Mouse (Mus musculus): ENCODE data around the gene Nrxn2. TPM values are rescaled to one million over a fixed set of nuclear protein-coding genes. Genes with fewer than 3 reads are reported as not detected.
A peak's percentile ranks its signal among the peaks of the same experiment; 100 is the strongest.

The Nrxn2 gene
- total RNA-seq, 4 experiments from 2014 or later: 3.3 to 6.8 (median 4.1) TPM

DNA sequence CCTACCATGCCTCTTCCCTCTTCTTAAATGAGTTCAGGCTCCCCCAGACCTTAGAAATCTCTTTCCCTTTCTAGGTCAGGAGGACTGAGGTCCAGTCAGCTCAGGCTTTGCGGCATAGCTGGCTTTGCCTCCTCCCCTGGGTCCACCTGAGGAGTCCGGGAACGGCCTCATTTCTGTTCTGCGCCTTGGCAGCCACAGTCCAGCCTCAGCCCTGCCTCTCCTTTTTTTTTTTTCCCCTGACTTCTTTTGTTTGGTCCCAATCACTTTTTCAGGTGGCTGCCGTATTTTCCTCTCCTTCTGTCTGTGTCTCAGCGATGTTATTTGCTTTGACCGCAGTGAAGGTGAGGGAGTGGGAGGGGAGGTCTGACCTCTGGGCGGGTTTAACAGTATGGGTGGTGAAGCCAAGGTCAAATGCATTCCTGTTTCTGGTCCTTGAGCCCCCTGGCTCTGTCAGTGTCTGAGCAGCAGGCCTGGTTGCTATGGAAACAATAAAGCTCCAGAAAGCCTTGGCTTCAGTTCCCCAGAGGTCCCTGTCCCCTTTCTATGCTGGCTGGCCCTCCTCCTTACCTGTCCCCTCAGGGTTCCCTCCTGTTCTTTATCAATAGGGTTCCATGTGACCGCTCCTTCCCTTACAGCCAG, 34.3 kb downstream of the Nrxn2 start:
- DNase-seq (ENCODE audit: low spot score): no peak

DNA sequence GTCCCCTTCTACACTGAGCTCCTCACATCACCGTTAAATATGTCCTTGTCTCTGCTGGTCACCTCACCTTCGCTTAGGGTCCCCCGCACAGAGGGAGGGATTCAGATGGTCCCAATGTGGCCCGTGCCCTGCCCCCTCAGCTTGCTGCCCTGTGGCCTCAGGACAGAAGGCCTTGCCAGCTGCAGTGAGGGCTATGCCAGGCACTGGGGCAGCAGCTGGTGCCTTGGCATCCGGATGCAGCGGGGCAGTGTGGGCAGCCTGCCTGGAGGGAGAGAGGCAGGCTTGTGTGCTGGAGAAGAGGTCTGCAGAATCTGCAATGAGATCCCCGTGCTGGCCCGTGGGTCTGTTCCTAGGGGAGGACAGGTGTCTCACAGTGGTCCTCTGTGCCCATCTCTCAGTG, 34.8 kb downstream of the Nrxn2 start:
- no peak for DNase-seq (ENCODE audit: low spot score)

DNA sequence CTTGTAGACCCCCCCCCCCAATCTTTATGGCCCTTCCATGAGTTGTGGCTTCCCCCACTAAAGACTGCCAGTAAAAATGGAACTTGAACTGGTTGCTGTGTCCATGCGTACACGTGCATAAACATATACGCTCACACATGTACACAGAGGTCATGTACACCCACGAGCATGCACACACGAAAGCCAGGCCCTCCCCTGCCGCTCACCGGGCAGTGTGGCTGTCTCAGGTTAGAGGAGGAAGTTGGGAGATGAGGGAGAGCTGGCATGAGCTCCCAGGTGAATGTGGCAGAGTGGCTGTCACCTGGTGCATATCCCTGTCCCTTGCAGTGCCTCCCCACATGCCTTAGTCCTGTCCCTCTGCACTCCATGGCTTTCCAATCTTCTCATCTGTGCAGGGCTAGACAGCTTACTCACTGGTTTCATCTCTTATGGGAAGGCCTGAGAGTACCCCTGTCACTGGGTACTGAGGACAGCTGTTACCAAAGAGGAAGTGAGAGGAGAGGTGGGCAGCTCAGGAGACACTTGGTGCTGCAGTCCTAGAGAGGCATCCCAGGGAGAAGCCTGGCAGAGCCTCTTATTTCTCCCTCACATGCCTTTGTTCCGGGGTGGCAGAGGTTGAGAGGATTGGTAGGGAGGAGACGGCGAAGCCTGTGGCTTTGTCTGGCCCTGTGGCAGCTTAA, 35.6 kb downstream of the Nrxn2 start:
- no peak for DNase-seq (ENCODE audit: low spot score)

DNA sequence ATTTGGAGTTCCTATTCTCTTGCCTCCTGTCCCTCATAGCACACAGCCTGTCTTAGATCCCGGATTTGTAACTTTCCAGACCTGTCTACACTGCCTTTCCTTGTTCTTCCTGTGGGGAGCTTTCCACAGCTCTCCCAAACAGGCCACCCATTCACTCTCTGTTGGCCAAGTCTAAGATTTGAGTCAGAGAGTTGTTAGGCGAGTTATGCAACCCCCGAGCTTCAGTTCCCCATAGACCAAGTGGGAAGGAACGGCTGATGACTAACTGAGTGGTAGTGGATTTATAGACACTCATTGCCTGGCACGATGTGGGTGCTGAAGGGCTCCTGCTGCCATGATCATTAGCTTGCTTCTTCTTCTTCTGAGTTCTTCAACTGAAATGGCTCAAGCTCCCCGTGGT, 41.0 kb downstream of the Nrxn2 start:
- DNase-seq (ENCODE audit: low spot score): no peak

DNA sequence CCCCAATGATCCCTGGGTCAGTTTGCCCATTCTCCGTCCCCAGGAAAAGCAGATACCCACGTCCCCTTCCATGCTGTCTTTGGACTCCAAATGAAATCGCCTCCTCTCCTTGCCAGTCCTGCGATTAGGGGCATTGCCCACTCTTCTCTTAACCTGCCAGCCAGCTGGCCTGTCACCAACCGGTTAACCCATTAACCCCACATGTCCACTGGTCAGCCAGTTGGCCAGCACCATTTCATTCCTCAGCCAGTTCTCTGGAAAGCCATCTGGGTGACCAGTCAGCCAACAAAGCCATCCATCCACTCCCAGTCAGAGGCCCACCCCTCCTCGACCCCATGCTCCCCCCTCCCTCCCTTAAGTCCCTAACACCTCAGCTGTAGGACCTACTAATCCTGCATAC, 44.3 kb downstream of the Nrxn2 start:
- DNase-seq (ENCODE audit: low spot score): no peak

DNA sequence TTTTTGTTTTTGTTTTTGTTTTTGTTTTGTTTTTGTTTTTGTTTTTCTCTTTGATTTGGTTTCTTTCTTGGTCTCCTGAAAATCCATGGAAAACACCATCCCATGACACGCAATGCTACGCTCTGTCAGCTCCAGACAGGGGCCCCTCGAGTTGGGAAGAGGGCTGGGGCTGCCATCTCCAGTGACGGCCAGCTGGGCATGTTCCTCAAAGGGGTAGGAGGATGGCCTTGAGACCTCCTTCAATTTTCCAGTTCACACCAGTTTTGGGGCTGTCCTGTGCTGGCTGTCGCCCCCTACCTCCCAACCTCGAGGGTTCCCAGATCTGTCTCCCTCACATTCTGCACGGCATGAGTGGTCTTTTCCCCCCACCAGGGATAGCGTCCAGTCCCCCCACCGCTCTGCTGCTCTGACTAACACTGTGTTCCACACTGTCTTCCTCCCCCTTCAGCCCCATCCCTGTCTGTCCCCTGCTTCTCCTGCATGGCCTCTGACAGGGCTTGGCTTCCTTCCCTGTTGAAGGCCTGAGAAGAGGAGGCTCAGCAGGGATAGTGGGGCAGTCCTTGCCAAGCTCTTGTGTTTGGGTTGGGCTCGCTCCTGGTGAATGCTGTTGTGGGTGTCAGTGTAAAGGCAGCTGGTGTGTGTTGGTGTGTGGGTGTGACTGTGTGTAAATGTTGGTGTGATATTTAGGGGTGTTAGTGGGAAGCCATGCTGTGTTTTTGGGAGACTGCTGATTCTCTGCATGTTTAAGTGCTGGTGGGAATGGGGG, 46.0 kb downstream of the Nrxn2 start:
- no peak for DNase-seq (ENCODE audit: low spot score)

DNA sequence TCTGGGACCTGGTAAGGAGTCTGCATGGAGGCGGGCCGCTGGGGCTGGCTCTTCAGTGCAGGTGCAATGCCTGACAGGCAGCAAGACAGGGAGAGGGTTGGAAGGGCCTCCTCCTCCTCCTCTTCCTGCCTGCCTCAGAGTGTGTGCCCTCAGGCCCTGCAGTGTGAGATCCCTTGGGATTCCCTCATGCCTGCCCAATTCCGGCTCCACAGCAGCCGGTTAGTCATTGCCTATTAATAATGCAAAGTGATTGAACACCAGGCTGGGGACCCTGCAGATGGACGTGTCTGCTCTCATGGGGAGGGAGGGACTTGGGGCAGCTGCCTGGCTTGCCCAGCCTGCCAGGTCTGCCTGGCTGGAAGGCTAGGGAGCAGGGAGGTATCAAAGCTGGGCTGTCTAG, 46.6 kb downstream of the Nrxn2 start:
- DNase-seq (ENCODE audit: low spot score): no peak

DNA sequence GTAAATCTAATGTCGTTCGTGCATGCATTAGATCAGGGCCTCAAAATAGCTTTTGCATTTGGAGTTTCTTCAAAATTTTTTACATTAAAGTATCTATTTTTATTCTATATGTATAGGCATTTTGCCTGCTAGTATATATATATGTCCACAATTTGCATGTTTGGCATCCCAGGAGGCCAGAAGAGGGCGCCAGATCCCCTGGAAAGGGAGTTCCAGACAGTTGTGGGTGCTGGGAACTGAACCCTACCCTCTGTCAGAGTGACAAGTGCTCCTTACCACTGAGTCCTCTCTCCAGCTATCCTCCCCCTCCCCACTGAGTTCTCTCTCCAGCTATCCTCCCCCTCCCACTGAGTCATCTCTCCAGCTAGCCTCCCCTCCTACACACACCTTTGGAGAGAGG, 48.4 kb downstream of the Nrxn2 start:
- DNase-seq (ENCODE audit: low spot score): no peak

DNA sequence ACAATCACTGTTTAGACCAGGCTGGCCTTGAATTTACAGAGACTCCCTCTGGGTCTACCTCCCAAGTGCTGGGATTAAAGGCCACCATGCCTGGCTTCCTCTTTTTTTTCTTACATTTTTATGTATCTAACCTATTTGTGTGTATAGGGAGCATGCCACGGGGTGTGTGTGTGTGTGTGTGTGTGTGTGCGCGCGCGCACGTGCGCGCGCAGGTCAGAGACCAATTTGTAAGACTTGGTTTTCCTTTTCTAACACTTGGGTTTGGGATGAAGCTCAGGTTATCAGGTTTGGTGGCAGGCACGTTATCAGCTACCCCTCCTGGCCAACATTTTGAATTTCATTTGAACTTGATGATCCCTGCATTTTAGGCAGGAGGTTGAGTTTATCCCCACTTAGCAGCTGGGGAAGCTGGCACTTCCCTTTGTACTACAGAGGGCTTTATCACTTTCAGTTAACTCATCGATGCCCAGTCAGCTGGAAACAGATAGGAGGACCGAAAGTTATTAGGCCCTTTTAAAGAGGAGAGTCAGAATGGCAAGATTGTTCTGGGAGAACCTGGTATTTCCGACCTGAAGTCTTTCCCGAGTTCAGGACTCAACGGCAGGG, 48.9 kb downstream of the Nrxn2 start:
- no peak for DNase-seq (ENCODE audit: low spot score)

DNA sequence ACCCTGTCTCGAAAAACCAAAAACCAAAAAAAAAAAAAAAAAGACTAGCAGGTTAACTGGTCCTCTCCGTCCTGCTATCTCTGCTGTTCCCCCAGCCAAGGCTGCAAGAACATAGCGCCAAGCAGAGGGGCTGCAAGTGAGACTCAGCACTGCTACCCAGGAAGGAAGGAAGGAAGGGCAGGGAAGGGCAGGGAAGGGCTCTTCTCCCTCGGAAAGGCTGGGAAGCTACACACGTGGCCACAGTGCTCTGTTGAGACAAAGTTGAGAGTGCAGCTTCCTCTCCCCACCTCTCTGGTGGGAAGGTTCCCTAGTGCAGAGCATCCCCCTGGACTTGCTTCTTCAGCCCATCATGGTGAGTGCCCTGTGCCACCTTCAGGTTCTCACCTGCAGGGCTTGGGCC, 53.1 kb downstream of the Nrxn2 start:
- DNase-seq (ENCODE audit: low spot score): no peak

DNA sequence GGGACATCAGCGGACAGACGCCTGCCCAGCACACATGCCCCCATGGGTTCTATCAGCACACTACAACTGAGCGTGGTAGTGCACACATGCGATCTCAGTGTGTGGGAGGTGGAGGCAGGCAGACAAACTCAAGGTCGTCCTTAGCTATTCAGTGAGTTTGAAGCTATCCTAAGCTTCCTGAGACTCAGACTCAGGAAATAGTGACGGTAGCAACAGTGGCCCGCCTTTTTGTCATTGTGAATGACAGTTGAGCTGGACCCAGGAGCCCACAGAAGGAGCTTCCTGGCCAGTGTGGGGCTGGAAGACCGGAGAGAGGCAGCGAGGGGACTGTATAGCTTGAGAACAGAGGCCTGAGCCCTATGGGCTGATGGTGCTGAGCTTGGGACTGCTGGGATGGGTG, 54.3 kb downstream of the Nrxn2 start:
- no peak for DNase-seq (ENCODE audit: low spot score)

DNA sequence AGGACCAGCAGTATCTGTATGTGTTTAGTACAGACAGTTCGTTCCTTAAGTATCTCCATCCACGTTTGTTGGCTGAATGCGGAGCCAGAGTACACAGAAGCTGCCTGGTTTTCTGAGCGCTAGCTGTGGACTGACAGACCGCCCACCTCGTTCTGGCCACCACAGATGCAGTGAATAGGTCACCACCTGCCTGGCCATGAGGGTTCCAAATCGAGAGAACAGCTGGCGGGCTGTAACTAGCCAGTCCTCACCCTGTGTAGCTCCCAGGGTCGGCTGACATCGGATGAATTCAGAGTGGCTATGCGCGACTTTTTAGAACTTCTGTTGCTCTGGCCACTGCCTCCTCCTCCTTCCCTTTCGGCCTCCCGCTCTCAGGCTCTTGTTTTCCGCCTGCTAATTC, 56.2 kb downstream of the Nrxn2 start:
- DNase-seq (ENCODE audit: low spot score): no peak

DNA sequence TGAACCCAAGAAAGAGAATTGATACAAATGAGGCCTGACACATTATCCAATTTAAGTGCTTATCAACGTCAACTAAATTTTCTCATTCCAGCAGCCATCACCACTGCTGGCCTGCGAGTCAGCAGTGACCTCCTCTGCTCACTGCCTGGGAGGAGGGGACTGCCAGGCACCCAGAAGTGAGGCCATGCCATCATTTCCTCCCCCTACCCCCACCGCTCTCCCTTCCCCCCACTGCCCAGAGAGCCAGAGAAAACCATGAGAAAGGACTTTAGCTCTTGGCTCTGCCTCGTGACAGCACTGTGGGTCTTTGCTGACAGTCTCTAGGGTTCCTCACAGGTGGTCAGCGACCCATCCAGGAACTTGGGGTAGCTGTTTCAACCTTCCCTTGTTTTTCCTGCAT, 56.6 kb downstream of the Nrxn2 start:
- DNase-seq (ENCODE audit: low spot score): no peak

DNA sequence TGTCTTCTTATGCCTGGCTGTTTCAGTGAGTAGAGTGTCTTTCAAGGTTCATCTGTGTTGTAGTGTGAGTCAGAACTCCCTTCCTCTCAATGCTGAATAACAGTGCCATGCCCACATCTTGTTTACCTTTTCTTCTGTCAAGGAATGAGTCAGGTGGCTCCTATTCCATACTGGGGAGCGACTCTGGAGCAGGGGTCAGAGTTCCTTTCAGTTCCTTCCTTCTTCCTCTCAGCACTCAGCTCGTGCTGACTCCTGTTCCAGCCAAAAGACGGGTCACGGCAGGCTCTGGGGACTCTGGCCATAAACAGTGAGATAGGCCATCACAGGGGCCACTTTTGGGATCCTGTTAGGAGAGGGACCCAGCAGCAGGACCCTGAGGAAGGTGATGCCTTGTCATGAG, 58.5 kb downstream of the Nrxn2 start:
- DNase-seq (ENCODE audit: low spot score): no peak

DNA sequence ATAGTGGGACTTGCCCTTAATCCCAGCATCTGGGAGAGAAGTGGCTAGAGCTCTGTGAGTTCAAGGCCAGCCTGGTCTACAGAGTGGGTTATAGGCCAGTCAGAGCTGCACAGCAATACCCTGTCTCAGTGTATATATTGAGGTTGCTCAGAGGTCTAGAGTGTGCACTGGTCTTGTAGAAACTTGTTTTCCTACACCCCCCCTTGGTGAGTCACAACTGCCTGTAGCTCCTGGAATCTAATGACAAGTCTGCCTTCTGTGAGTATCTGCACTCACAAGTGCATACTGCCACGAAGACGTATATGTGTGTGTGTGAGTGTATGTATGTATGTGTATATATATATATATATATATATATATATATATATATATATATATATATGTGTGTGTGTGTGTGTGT, 60.0 kb downstream of the Nrxn2 start:
- DNase-seq (ENCODE audit: low spot score): no peak

DNA sequence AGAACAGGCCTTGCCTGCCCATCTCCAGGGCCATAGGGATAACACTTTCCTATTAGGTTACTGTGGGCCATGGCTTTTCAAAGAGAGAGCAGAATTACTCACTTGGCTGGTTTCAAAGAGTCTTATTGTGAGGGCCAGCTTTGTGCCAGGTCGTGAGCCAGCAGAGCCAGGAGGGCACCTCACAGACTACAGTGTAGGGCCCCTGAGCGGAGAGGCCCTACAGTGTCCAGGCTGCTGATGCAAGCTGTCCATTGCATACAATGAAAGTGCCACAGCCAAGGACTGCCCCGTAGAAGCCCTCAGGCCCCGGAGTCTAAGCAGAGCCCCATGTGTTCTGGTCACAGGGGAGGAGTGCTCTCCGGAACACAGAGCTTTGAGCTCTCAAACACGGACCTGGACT, 64.4 kb downstream of the Nrxn2 start:
- DNase-seq (ENCODE audit: low spot score): no peak

DNA sequence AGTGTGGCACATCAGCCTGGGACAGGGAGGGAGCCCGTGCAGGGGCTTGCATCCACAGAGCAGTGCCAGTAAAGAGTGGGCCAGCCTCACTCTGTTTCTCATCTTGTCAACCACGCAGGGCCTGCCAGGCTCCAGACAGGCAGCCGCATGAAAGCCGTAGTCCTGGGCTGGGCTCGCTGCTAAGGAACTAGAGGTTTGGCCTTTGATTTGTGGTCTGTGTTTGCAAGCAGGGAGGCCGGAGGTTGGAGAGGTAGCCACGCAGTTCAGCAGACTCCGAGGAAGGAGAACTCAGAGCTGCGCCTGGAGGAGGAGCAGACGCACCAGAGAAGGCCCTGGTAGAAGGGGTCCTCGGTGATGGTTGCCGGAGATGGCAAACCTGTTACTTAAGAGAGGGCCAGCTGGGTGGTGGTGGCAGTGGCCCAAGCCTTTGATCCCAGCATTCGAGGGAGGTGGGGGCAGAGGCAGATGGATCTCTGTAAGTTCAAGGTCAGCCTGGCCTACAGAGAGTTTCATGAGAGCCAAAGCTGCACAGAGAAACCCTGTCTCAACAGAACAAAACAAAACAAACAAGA, 66.6 kb downstream of the Nrxn2 start:
- DNase-seq (ENCODE audit: low spot score): no peak

DNA sequence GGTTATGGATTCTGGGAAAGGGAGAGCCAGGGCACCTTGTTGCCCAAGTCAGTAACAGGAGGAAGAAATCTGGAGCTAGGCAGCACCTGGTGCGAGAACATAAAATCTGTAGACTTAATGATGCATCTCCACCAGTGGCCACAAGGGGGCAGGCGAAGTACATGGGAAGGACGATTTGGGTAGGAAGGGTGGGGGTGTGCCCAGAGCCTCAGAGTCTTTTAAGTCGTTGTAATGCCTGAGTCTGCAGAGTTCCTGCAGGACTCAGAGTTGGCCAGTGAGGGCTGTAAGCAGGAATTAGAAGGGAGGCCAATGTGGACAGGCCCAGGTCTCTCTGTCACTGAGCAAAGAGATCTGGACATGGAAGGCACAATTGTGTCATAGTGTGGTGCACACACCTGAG, 70.5 kb downstream of the Nrxn2 start:
- peak; percentile 74 for DNase-seq (ENCODE audit: low spot score)

DNA sequence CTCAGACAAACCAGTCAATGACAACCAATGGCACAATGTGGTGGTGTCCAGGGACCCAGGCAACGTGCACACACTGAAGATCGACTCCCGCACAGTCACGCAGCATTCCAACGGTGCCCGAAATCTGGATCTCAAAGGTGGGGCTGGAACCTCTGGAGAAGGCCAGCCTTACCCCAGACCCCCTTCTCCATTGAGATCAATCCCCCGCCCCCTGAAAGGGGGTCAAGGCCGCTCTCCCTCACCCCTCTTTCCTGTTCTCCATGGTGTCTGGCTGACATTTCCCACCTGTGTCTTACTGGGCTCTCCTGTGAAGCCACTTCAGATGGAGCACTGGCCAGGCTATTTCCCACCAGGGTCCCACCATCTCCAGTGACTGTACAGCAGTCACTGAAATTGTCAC, 73.0 kb downstream of the Nrxn2 start:
- DNase-seq (ENCODE audit: low spot score): no peak

DNA sequence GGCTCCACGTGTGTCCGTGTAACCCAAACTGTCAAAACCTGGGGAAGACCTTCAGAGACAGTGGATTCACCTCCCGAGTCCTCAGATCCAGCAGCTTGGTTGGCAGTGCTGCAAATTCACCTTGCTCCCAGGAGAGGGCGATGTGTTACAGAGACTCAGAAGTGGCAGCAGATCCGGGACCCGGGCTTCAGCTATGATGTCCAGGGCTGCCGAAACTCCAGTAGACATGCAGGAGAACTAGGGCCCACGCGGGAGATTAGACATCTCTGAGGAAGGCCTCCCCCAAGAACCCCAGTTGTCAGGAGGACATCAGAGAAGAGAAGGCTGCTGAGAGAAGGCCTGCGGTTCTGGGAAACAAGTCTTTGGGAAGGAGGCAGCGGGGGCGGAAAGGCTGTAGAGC, 73.6 kb downstream of the Nrxn2 start:
- DNase-seq (ENCODE audit: low spot score): peak; percentile 48

DNA sequence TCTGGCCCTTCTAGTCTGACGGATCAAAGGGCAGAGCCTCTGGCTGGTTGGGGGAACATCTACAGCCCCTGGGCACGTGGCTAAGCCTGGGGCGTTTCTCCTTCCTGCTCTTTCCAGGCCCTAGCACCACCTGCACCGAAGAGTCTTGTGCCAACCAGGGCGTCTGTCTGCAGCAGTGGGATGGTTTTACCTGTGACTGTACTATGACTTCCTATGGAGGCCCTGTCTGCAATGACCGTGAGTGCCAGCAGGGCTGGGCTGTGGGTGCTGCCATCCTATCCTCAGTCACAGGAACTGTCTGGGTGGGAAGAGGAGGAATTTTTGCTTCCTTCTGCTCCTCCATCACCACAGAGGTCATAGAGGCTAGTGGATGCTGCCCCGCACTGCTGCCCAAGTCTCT, 74.7 kb downstream of the Nrxn2 start:
- DNase-seq (ENCODE audit: low spot score): no peak

DNA sequence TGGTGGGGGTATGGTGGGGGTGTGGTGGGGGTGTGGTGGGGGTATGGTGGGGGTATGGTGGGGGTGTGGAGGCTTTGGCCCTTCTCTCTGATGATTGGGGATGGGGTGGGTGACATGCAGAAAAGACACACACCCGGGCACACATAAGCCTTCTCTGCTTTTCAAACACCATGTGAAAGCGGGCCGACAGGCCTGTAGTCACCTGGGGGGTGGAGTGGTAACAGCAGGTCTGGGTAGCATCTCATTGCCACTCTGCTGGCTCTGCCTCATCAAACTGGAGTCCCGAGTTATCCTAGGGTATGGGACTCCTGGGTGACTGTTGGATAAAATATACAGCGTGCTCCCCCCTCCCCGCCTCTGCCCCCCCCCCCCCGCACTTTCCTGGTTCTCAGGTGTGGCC, 75.5 kb downstream of the Nrxn2 start:
- no peak for DNase-seq (ENCODE audit: low spot score)

All from heart, adult 8-10 months (tissue).